Mouse (Mus musculus) MEL (cell line): ENCODE results near the gene Pnpla5. TPM values are rescaled to one million over a fixed set of nuclear protein-coding genes. Genes with fewer than 3 reads are reported as not detected.

Source experiments
- DNase-seq: peaks from one replicate; pipeline ENCODE4 v3.0.0; 2011; ENCODE audit warnings: low read depth, low spot score
- H3K27ac ChIP-seq: 2 replicates; pipeline ENCODE4 v1.5.1; 2012; ENCODE audit warnings: low read depth, mild to moderate bottlenecking, control low read depth, low read length, moderate library complexity; ENCODE audit not compliant: control insufficient read depth
- H3K27me3 ChIP-seq, 2 experiments: fragments of 150-350 bp in 1 of 2; sonication (generic) in 1 of 2; 2 replicates each; pipeline ENCODE4 v1.6.1; 2012; ENCODE audit warnings: low read length in 2 of 2, mild to moderate bottlenecking in 2 of 2, improper control_type of control experiment in 1 of 2, moderate library complexity in 1 of 2; ENCODE audit not compliant: insufficient read depth in 2 of 2, control insufficient read depth in 1 of 2
- H3K36me3 ChIP-seq, 2 experiments: 2 replicates each; pipeline ENCODE4 v1.6.1; 2012 to 2014; ENCODE audit warnings: low read length in 2 of 2, improper control_type of control experiment in 1 of 2, inconsistent platforms in 1 of 2, mild to moderate bottlenecking in 1 of 2; ENCODE audit not compliant: insufficient read depth in 2 of 2, control insufficient read depth in 1 of 2
- H3K4me1 ChIP-seq, 2 experiments: fragments of 150-350 bp in 1 of 2; sonication (generic) in 1 of 2; 2 replicates each; pipeline ENCODE4 v1.6.1; 2012; ENCODE audit warnings: low read length in 2 of 2, improper control_type of control experiment in 1 of 2, mild to moderate bottlenecking in 1 of 2; ENCODE audit not compliant: insufficient read depth in 2 of 2, control insufficient read depth in 1 of 2
- H3K4me3 ChIP-seq, 2 experiments: fragments of 150-350 bp in 1 of 2; sonication (generic) in 1 of 2; 2 replicates each; pipeline ENCODE4 v1.5.1; 2012; ENCODE audit warnings: low read depth in 2 of 2, low read length in 2 of 2, mild to moderate bottlenecking in 2 of 2, moderate library complexity in 2 of 2, control low read depth in 1 of 2, improper control_type of control experiment in 1 of 2; ENCODE audit not compliant: control insufficient read depth in 1 of 2, insufficient read depth in 1 of 2
- H3K79me2 ChIP-seq: 2 replicates; pipeline ENCODE4 v1.6.1; 2012; ENCODE audit warnings: mild to moderate bottlenecking, low read length, moderate library complexity; ENCODE audit not compliant: control insufficient read depth, poor library complexity, insufficient read depth
- H3K9ac ChIP-seq: 2 replicates; pipeline ENCODE4 v1.6.1; 2012; ENCODE audit warnings: low read depth, mild to moderate bottlenecking, control low read depth, low read length, moderate library complexity; ENCODE audit not compliant: control insufficient read depth, poor library complexity, severe bottlenecking
- H3K9me3 ChIP-seq: fragments of 150-350 bp; sonication (generic); replicated peaks from 2 replicates; pipeline ENCODE4 v1.6.1; 2012; ENCODE audit warnings: mild to moderate bottlenecking, low read length, improper control_type of control experiment, moderate library complexity; ENCODE audit not compliant: insufficient read depth
- CHD1 ChIP-seq: IDR thresholded peaks from 2 replicates; pipeline ENCODE4 v1.6.1; 2012; ENCODE audit warnings: low read depth, mild to moderate bottlenecking, inconsistent platforms, low read length, improper control_type of control experiment
- CHD2 ChIP-seq: IDR thresholded peaks from 2 replicates; pipeline ENCODE4 v1.6.1; 2011; ENCODE audit warnings: low read length, improper control_type of control experiment
- CTCF ChIP-seq, 3 experiments: IDR thresholded peaks in 2 of 3; conservative IDR thresholded peaks in 1 of 3; 2 replicates each; pipeline ENCODE4 v1.5.1; 2011 to 2012; ENCODE audit warnings: low read length in 3 of 3, low read depth in 2 of 3, mild to moderate bottlenecking in 2 of 3, improper control_type of control experiment in 1 of 3, inconsistent platforms in 1 of 3, mixed read lengths in 1 of 3, moderate library complexity in 1 of 3; ENCODE audit not compliant: control insufficient read depth in 1 of 3, insufficient read depth in 1 of 3, poor library complexity in 1 of 3, severe bottlenecking in 1 of 3
- E2F4 ChIP-seq: IDR thresholded peaks from 2 replicates; pipeline ENCODE4 v1.6.1; 2011; ENCODE audit warnings: low read depth, low read length, improper control_type of control experiment, borderline replicate concordance
- ELF1 ChIP-seq: IDR thresholded peaks from 2 replicates; pipeline ENCODE4 v1.6.1; 2014; ENCODE audit warnings: low read depth, mild to moderate bottlenecking, inconsistent platforms, low read length, improper control_type of control experiment, moderate library complexity
- EP300 ChIP-seq, 2 experiments: IDR thresholded peaks; 2 replicates each; pipeline ENCODE4 v1.6.1; 2011; ENCODE audit warnings: improper control_type of control experiment in 2 of 2, low read length in 2 of 2, low read depth in 1 of 2, mild to moderate bottlenecking in 1 of 2
- GABPA ChIP-seq: IDR thresholded peaks from 2 replicates; pipeline ENCODE4 v1.6.1; 2012; ENCODE audit warnings: low read depth, mild to moderate bottlenecking, inconsistent platforms, low read length, improper control_type of control experiment, moderate library complexity
- GATA1 ChIP-seq: IDR thresholded peaks from 2 replicates; pipeline ENCODE4 v1.6.1; 2011; ENCODE audit warnings: low read depth, low read length, improper control_type of control experiment
- KAT2A ChIP-seq: conservative IDR thresholded peaks from 2 replicates; pipeline ENCODE4 v1.6.1; 2012; ENCODE audit warnings: low read depth, low read length, improper control_type of control experiment, inconsistent platforms
- MAFK ChIP-seq: IDR thresholded peaks from 2 replicates; pipeline ENCODE4 v1.6.1; 2011; ENCODE audit warnings: low read depth, mild to moderate bottlenecking, low read length, improper control_type of control experiment, borderline replicate concordance
- MAZ ChIP-seq: IDR thresholded peaks from 2 replicates; pipeline ENCODE4 v1.6.1; 2012; ENCODE audit warnings: low read depth, mild to moderate bottlenecking, inconsistent platforms, low read length, improper control_type of control experiment
- MEF2A ChIP-seq: IDR thresholded peaks from 2 replicates; pipeline ENCODE4 v1.6.1; 2014; ENCODE audit warnings: low read depth, mild to moderate bottlenecking, inconsistent platforms, low read length, improper control_type of control experiment; ENCODE audit not compliant: poor library complexity, insufficient replicate concordance, severe bottlenecking; ENCODE audit errors: extremely low read depth
- MXI1 ChIP-seq: IDR thresholded peaks from 2 replicates; pipeline ENCODE4 v1.6.1; 2011; ENCODE audit warnings: mild to moderate bottlenecking, low read depth, low read length, improper control_type of control experiment
- MYB ChIP-seq: IDR thresholded peaks from 2 replicates; pipeline ENCODE4 v1.6.1; 2011; ENCODE audit warnings: mild to moderate bottlenecking, low read depth, low read length, improper control_type of control experiment
- MYC ChIP-seq: IDR thresholded peaks from 2 replicates; pipeline ENCODE4 v1.6.1; 2011; ENCODE audit warnings: low read depth, mild to moderate bottlenecking, low read length, improper control_type of control experiment, moderate library complexity
- NELFE ChIP-seq: IDR thresholded peaks from 2 replicates; pipeline ENCODE4 v1.6.1; 2011; ENCODE audit warnings: low read depth, low read length, improper control_type of control experiment
- NRF1 ChIP-seq: IDR thresholded peaks from 2 replicates; pipeline ENCODE4 v1.6.1; 2014; ENCODE audit warnings: low read depth, mild to moderate bottlenecking, inconsistent platforms, low read length, improper control_type of control experiment, moderate library complexity; ENCODE audit not compliant: poor library complexity, insufficient read depth, severe bottlenecking
- POLR2A ChIP-seq, 2 experiments: IDR thresholded peaks; 2 replicates each; pipeline ENCODE4 v1.6.1; 2011 to 2012; ENCODE audit warnings: low read length in 2 of 2, mild to moderate bottlenecking in 2 of 2, control low read depth in 1 of 2, improper control_type of control experiment in 1 of 2, low read depth in 1 of 2, moderate library complexity in 1 of 2; ENCODE audit not compliant: control insufficient read depth in 1 of 2, insufficient read depth in 1 of 2, poor library complexity in 1 of 2
- POLR2AphosphoS2 ChIP-seq: IDR thresholded peaks from 2 replicates; pipeline ENCODE4 v1.6.1; 2011; ENCODE audit warnings: low read length, improper control_type of control experiment
- POLR2AphosphoS5 ChIP-seq: IDR thresholded peaks from 2 replicates; pipeline ENCODE4 v1.6.1; 2012; ENCODE audit warnings: low read depth, borderline replicate concordance, mild to moderate bottlenecking, inconsistent platforms, low read length, moderate library complexity, mixed read lengths
- RAD21 ChIP-seq: IDR thresholded peaks from 2 replicates; pipeline ENCODE4 v1.6.1; 2011; ENCODE audit warnings: mild to moderate bottlenecking, low read depth, low read length, improper control_type of control experiment
- RCOR1 ChIP-seq: IDR thresholded peaks from 2 replicates; pipeline ENCODE4 v1.6.1; 2012; ENCODE audit warnings: low read depth, mild to moderate bottlenecking, inconsistent platforms, low read length, improper control_type of control experiment
- SIN3A ChIP-seq: IDR thresholded peaks from 2 replicates; pipeline ENCODE4 v1.6.1; 2012; ENCODE audit warnings: low read length, improper control_type of control experiment, inconsistent platforms
- SMC3 ChIP-seq: IDR thresholded peaks from 2 replicates; pipeline ENCODE4 v1.6.1; 2011; ENCODE audit warnings: low read depth, low read length, improper control_type of control experiment
- TAL1 ChIP-seq: IDR thresholded peaks from 2 replicates; pipeline ENCODE4 v1.6.1; 2012; ENCODE audit warnings: mild to moderate bottlenecking, inconsistent platforms, low read length, moderate library complexity, mixed read lengths
- TCF12 ChIP-seq: IDR thresholded peaks from 2 replicates; pipeline ENCODE4 v1.6.1; 2014; ENCODE audit warnings: low read depth, mild to moderate bottlenecking, inconsistent platforms, low read length, improper control_type of control experiment, moderate library complexity
- USF1 ChIP-seq: IDR thresholded peaks from 2 replicates; pipeline ENCODE4 v1.6.1; 2014; ENCODE audit warnings: low read depth, mild to moderate bottlenecking, inconsistent platforms, low read length, improper control_type of control experiment, moderate library complexity
- USF2 ChIP-seq, 2 experiments: IDR thresholded peaks; 2 replicates each; pipeline ENCODE4 v1.6.1; 2011 to 2012; ENCODE audit warnings: improper control_type of control experiment in 2 of 2, low read length in 2 of 2, borderline replicate concordance in 1 of 2, inconsistent platforms in 1 of 2, low read depth in 1 of 2, mild to moderate bottlenecking in 1 of 2; ENCODE audit not compliant: insufficient read depth in 1 of 2
- ZNF384 ChIP-seq: IDR thresholded peaks from 2 replicates; pipeline ENCODE4 v1.6.1; 2012; ENCODE audit warnings: low read depth, mild to moderate bottlenecking, inconsistent platforms, low read length, improper control_type of control experiment
- polyA plus RNA-seq, 2 experiments: library from polyadenylated mRNA; stranded (reverse) in 1 of 2; unstranded in 1 of 2; fragments of >175 nt in 1 of 2; fragments of >200 nt in 1 of 2; gene quantifications; 2 replicates each; pipeline versions ENCODE4 v1.2.1 to v1.2.4; 2012; ENCODE audit warnings: low replicate concordance in 2 of 2, low read depth in 1 of 2; ENCODE audit not compliant: insufficient read length in 2 of 2, insufficient read depth in 1 of 2, missing spikeins in 1 of 2
- total RNA-seq: library from RNA; depleted of rRNA; stranded (reverse); fragments of 300-350 nt; gene quantifications from 2 replicates; pipeline ENCODE4 v1.2.3, GENCODE M21; 2012

The Pnpla5 gene
- total and polyA plus RNA-seq, 3 experiments: not detected

DNA sequence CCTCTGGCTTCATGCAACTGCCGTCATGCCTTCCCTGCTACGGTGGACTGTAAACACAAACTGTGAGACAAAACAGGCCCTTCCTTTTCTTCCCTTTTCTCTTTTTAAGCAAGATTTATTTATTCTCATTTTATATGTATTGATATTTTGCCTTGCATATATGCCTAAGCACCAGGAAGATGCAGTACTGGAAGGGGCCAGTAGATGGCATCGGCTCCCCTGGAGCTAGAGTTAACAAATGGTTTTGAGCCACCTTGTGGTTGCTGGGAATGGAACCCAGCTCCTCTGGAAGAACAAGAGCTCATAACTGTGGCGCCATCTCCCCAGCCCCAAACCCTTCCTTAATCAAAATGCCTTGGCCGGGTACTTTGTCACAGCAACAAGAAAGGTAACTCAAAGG, 12.5 kb upstream of the Pnpla5 start:
- Histone ChIP-seq H3K79me2 (no peaks in the 10 kb centered on the region), H3K4me1 (no peaks in the 10 kb centered on the region), H3K9ac (no peak overlapping the region), H3K36me3 (no peaks in the 10 kb centered on the region), H3K27ac (no peak overlapping the region), H3K4me3 (no peak overlapping the region), H3K9me3 (no peaks in the 10 kb centered on the region), H3K27me3 (no peaks in the 10 kb centered on the region)
- DNase-seq: peak; percentile 63
- TF ChIP-seq CHD1 (no peak), GATA1 (no peak), MYB (no peak), POLR2AphosphoS2 (no peak), MAFK (no peak), KAT2A (no peak), CTCF (IDR thresholded peaks at IDR 0.05 in 2 of 3, conservative IDR thresholded peaks at IDR 0.05 in 1 of 3; ENCODE audit: control insufficient read depth in 1 of 3, insufficient read depth in 1 of 3, low read depth in 2 of 3, low read length in 3 of 3, poor library complexity in 1 of 3, severe bottlenecking in 1 of 3) (peak; percentile 52 to 74 (median 57)), POLR2A (IDR thresholded peaks at IDR 0.05; ENCODE audit: control insufficient read depth in 1 of 2, insufficient read depth in 1 of 2, low read depth in 1 of 2, low read length in 2 of 2, poor library complexity in 1 of 2) (no peak), USF2 (IDR thresholded peaks at IDR 0.05; ENCODE audit: borderline replicate concordance in 1 of 2, insufficient read depth in 1 of 2, low read depth in 1 of 2, low read length in 2 of 2) (no peak), NRF1 (no peak), RCOR1 (no peak), USF1 (no peak), SMC3 (peak; percentile 63), RAD21 (peak; percentile 43), ELF1 (no peak), MAZ (no peak), TCF12 (no peak), MXI1 (no peak), CHD2 (no peak), E2F4 (no peak)

DNA sequence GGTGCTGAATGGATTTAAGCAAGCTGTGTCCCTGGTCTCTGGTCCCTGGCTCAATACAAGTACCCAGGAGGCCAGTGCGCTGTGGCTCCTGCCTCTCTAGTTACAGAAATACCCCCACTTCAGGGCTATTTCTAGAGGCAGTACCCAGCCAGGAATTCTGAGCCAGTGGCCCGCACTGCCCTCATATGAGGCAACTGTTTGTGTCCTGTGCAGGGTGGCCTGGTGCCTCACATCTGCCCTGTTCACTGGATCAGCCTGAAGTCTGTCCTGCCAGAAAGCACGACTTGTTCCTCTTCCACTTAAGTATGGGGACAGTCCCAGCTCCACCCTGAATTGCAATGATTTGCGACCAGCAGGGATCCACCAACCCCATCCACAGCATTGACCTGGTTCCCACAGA, 10.5 kb upstream of the Pnpla5 start:
- H3K36me3 ChIP-seq: no peaks in the 10 kb centered on the region
- TF ChIP-seq MEF2A: no peak
- no peak for TF ChIP-seq E2F4
- no peak for TF ChIP-seq TCF12
- TF ChIP-seq MXI1: no peak
- no peak for TF ChIP-seq ZNF384
- no peak for TF ChIP-seq GATA1
- no peak for TF ChIP-seq MYB
- no peak for TF ChIP-seq POLR2AphosphoS5
- TF ChIP-seq GABPA: no peak
- no peak for TF ChIP-seq SIN3A
- no peak for TF ChIP-seq SMC3
- TF ChIP-seq RAD21: no peak
- TF ChIP-seq TAL1: no peak
- no peak for TF ChIP-seq MYC
- TF ChIP-seq NELFE: no peak
- no peak for TF ChIP-seq POLR2A (IDR thresholded peaks at IDR 0.05; ENCODE audit: control insufficient read depth in 1 of 2, insufficient read depth in 1 of 2, low read depth in 1 of 2, low read length in 2 of 2, poor library complexity in 1 of 2)
- TF ChIP-seq KAT2A: no peak
- no peak for TF ChIP-seq EP300 (IDR thresholded peaks at IDR 0.05; ENCODE audit: low read depth in 1 of 2, low read length in 2 of 2)
- no peak for TF ChIP-seq MAZ
- TF ChIP-seq, all 39 proteins: peak for 0
- no peak for DNase-seq
- H3K4me3 ChIP-seq: no peak overlapping the region
- H3K79me2 ChIP-seq: no peaks in the 10 kb centered on the region
- H3K9ac ChIP-seq: no peak overlapping the region
- no peaks in the 10 kb centered on the region for H3K4me1 ChIP-seq
- no peaks in the 10 kb centered on the region for H3K9me3 ChIP-seq
- no peaks in the 10 kb centered on the region for H3K27me3 ChIP-seq
- H3K27ac ChIP-seq: no peak overlapping the region
